Mouse (Mus musculus): ENCODE results near the gene Gm21969. TPM values are rescaled to one million over a fixed set of nuclear protein-coding genes. Genes with fewer than 3 reads are reported as not detected.

The Gm21969 gene
- polyA plus RNA-seq, 2 experiments = 0.03 TPM; not detected in 1

- WGBS = 60% methylated on average over 3 of the region's 3 CpGs
- H3K27ac ChIP-seq (replicated peaks; ENCODE audit: low read depth, low read length) = no peak overlapping the region
- ATAC-seq (ENCODE audit: low FRiP score, low read depth) (no peak), DNase-seq (ENCODE audit: low spot score) (no peak)
- peak overlapping the region; percentile 40; the same call in 1 of the 2 replicates for H3K9ac ChIP-seq (ENCODE audit: low read depth, low read length, severe bottlenecking)
- H3K27me3 ChIP-seq (ENCODE audit: control insufficient read depth, insufficient read depth, low read length) = no peaks in the 10 kb centered on the region
- H3K4me2 ChIP-seq (replicated peaks; ENCODE audit: low read depth, low read length, severe bottlenecking) = peak overlapping the region; percentile 44
- H3K4me3 ChIP-seq (replicated peaks; ENCODE audit: low read length) = peak overlapping the region; percentile 23; the same call in 1 of the 2 replicates
- no peak for TF ChIP-seq POLR2A (IDR thresholded peaks at IDR 0.05; ENCODE audit: borderline replicate concordance, extremely low read depth, insufficient read depth, insufficient read length)
- no peaks in the 10 kb centered on the region for H3K9me3 ChIP-seq (ENCODE audit: control insufficient read depth, low read length)
- H3K36me3 ChIP-seq (ENCODE audit: control insufficient read depth, insufficient read depth, low read length) = peaks cover 38% of the 10 kb centered on the region
- H3K4me1 ChIP-seq (ENCODE audit: control insufficient read depth, insufficient read depth, low read length) = peaks cover 3% of the 10 kb centered on the region; the same call in 1 of the 2 replicates
Observed at GRCm38 (mm10) chr4:139617001-139617364, 14.0 kb downstream of the Gm21969 start.

- DNase-seq (ENCODE audit: low spot score) (no peak), ATAC-seq (ENCODE audit: low FRiP score, low read depth) (no peak)
- no peak overlapping the region for H3K4me2 ChIP-seq (replicated peaks; ENCODE audit: low read depth, low read length, severe bottlenecking)
- peaks cover 21% of the 10 kb centered on the region for H3K36me3 ChIP-seq (ENCODE audit: control insufficient read depth, insufficient read depth, low read length)
- 78% methylated on average over 6 of the region's 6 CpGs for WGBS
- H3K4me1 ChIP-seq (ENCODE audit: control insufficient read depth, insufficient read depth, low read length) = peaks cover 15% of the 10 kb centered on the region
- H3K27me3 ChIP-seq (ENCODE audit: control insufficient read depth, insufficient read depth, low read length) = no peaks in the 10 kb centered on the region
- H3K4me3 ChIP-seq (replicated peaks; ENCODE audit: low read length) = no peak overlapping the region
- H3K27ac ChIP-seq (replicated peaks; ENCODE audit: low read depth, low read length) = no peak overlapping the region
- no peak overlapping the region for H3K9ac ChIP-seq (ENCODE audit: low read depth, low read length, severe bottlenecking)
- no peaks in the 10 kb centered on the region for H3K9me3 ChIP-seq (ENCODE audit: control insufficient read depth, low read length)
- TF ChIP-seq POLR2A (IDR thresholded peaks at IDR 0.05; ENCODE audit: borderline replicate concordance, extremely low read depth, insufficient read depth, insufficient read length) = no peak
Observed at GRCm38 (mm10) chr4:139619765-139620164, 16.8 kb downstream of the Gm21969 start.

GRCm38 (mm10) chr4:139622373-139623282, 19.6 kb downstream of the Gm21969 start, which contains the start of gene Aldh4a1:
Gene Aldh4a1 (plus strand): TSS chr4:139622866.
- peak; percentile 48; the same call in 1 of the 2 replicates for TF ChIP-seq POLR2A (IDR thresholded peaks at IDR 0.05; ENCODE audit: borderline replicate concordance, extremely low read depth, insufficient read depth, insufficient read length)
- peak; percentile 97 for DNase-seq (ENCODE audit: low spot score)
- Histone ChIP-seq H3K4me1 (ENCODE audit: control insufficient read depth, insufficient read depth, low read length) (peaks cover 12% of the 10 kb centered on the region), H3K9me3 (ENCODE audit: control insufficient read depth, low read length) (no peaks in the 10 kb centered on the region), H3K4me2 (replicated peaks; ENCODE audit: low read depth, low read length, severe bottlenecking) (peak within 1 kb of the TSS; percentile 74), H3K36me3 (ENCODE audit: control insufficient read depth, insufficient read depth, low read length) (peaks cover 4% of the 10 kb centered on the region; the same call in 1 of the 2 replicates), H3K9ac (ENCODE audit: low read depth, low read length, severe bottlenecking) (peak within 1 kb of the TSS; percentile 53), H3K27ac (replicated peaks; ENCODE audit: low read depth, low read length) (peak within 1 kb of the TSS; percentile 22; the same call in 1 of the 2 replicates), H3K27me3 (ENCODE audit: control insufficient read depth, insufficient read depth, low read length) (no peaks in the 10 kb centered on the region), H3K4me3 (replicated peaks; ENCODE audit: low read length) (peak within 1 kb of the TSS; percentile 56)
- WGBS = 2% methylated on average over 28 of the region's 38 CpGs
- ATAC-seq (ENCODE audit: low FRiP score, low read depth) = peak; percentile 100

- no peak for ATAC-seq (ENCODE audit: low FRiP score, low read depth)
- H3K36me3 ChIP-seq (ENCODE audit: control insufficient read depth, insufficient read depth, low read length) = no peaks in the 10 kb centered on the region
- H3K4me2 ChIP-seq (replicated peaks; ENCODE audit: low read depth, low read length, severe bottlenecking) = peak overlapping the region; percentile 74
- no peak overlapping the region for H3K27ac ChIP-seq (replicated peaks; ENCODE audit: low read depth, low read length)
- 19% methylated on average over 21 of the region's 21 CpGs for WGBS
- peak overlapping the region; percentile 56 for H3K4me3 ChIP-seq (replicated peaks; ENCODE audit: low read length)
- TF ChIP-seq POLR2A (IDR thresholded peaks at IDR 0.05; ENCODE audit: borderline replicate concordance, extremely low read depth, insufficient read depth, insufficient read length) = no peak
- peak overlapping the region; percentile 53 for H3K9ac ChIP-seq (ENCODE audit: low read depth, low read length, severe bottlenecking)
- H3K4me1 ChIP-seq (ENCODE audit: control insufficient read depth, insufficient read depth, low read length) = peaks cover 12% of the 10 kb centered on the region
- H3K9me3 ChIP-seq (ENCODE audit: control insufficient read depth, low read length) = no peaks in the 10 kb centered on the region
- H3K27me3 ChIP-seq (ENCODE audit: control insufficient read depth, insufficient read depth, low read length) = no peaks in the 10 kb centered on the region
- no peak for DNase-seq (ENCODE audit: low spot score)
Observed at GRCm38 (mm10) chr4:139623434-139624115, 20.6 kb downstream of the Gm21969 start.

DNA sequence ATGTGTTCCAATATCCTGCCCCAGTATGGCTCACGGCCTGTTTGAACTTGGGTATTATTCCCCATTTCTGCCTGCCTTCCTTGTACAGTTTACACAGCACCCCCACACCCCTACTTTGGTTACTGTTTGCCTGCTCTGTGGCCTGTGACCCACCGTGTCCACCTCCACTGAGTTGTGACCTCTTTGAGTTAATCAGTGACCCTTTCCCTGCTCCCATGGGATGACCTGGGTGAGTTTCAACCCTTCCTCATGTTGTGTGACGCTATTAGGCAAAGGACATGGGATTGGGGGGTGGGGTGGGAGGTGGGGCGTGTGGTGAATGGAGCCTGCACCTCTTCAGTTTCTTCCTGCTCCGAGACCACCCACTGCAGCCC, 21.1 kb downstream of the Gm21969 start:
- H3K4me2 ChIP-seq (replicated peaks; ENCODE audit: low read depth, low read length, severe bottlenecking) = peak overlapping the region; percentile 74
- H3K36me3 ChIP-seq (ENCODE audit: control insufficient read depth, insufficient read depth, low read length) = no peaks in the 10 kb centered on the region
- no peak for TF ChIP-seq POLR2A (IDR thresholded peaks at IDR 0.05; ENCODE audit: borderline replicate concordance, extremely low read depth, insufficient read depth, insufficient read length)
- peak overlapping the region; percentile 56; the same call in 1 of the 2 replicates for H3K4me3 ChIP-seq (replicated peaks; ENCODE audit: low read length)
- peaks cover 12% of the 10 kb centered on the region for H3K4me1 ChIP-seq (ENCODE audit: control insufficient read depth, insufficient read depth, low read length)
- 72% methylated on average over 5 of the region's 5 CpGs for WGBS
- no peaks in the 10 kb centered on the region for H3K27me3 ChIP-seq (ENCODE audit: control insufficient read depth, insufficient read depth, low read length)
- ATAC-seq (ENCODE audit: low FRiP score, low read depth) (no peak), DNase-seq (ENCODE audit: low spot score) (no peak)
- peak overlapping the region; percentile 16; the same call in 1 of the 2 replicates for H3K9ac ChIP-seq (ENCODE audit: low read depth, low read length, severe bottlenecking)
- H3K27ac ChIP-seq (replicated peaks; ENCODE audit: low read depth, low read length) = no peak overlapping the region
- no peaks in the 10 kb centered on the region for H3K9me3 ChIP-seq (ENCODE audit: control insufficient read depth, low read length)

Data from limb, embryonic 14.5 days (tissue).